Mouse (Mus musculus) layer of hippocampus, adult 9-10 months (tissue): ENCODE results near the gene Crk.

Experiments
- DNase-seq: peaks from one replicate; pipeline ENCODE4 v3.0.0; 2022; ENCODE audit warnings: low spot score

Gene Crk

GRCm38 (mm10) chr11:75655621-75656545 is 23.2 kb upstream of the Crk start:
- DNase-seq: no peak

DNA sequence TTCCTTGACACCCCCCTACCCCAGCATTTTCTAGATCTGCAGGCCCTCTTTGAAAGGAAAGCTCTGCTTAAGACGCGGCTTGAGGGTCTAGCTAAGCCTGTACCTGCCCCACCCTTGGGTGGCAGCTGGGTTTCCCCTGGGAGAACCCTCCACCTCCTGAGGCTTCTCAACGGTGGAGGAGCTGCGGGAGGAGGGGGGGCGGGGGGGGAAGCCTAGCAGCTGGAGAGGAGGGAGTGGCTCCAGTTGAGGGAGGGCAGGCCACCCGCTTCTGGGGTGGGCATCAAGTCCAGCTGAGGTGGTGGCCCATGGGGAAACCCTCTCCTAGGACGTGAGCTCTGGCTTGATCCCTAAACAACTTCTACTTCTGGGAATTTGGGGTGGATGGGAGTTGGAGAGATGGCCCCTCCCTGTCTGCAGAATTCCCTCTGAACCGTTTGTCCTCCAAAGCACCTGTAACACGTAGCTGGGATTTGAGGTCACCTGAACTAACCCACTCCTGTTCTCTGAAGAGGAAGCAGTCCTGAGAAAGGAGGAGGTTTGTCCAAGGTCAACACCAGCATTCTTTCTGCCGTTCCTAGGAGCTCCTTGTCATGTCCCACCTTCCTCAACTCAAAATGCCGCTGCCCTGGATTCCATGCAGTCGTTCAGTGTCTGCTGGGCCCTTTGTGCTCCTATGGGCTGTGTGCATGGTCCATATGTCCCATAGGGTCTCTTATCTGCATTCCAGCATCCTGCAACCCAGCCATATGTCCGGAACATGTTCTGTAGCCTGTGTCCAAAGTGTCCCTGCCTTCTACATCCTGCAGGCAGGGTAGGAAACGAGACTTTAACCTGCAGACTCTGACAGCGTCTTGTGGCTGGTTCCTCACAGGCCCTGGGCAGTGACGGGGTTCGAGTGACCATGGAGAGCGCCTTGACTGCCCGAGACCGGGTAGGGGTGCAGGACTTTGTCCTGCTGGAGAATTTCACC is 22.2 kb upstream of the Crk start:
- no peak for DNase-seq

DNA sequence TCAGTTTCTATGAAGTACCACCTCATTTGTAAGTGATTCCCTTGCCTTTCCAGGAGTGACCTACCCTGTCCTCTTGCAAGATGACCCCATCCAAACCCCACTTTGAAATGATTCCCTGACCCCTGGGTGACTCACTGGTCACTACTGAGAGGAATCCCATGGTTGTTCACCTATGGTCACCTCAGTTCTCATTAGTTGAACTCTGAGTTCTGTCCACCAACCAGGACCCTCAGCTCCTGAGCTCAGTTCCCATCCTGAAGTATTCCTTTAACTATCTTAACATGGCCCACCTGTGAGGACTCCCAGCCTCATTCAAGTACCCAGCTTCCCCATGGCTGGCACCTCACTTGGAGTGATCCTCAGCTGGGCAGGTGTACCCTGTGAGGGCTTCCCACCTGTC is 21.2 kb upstream of the Crk start:
- no peak for DNase-seq

DNA sequence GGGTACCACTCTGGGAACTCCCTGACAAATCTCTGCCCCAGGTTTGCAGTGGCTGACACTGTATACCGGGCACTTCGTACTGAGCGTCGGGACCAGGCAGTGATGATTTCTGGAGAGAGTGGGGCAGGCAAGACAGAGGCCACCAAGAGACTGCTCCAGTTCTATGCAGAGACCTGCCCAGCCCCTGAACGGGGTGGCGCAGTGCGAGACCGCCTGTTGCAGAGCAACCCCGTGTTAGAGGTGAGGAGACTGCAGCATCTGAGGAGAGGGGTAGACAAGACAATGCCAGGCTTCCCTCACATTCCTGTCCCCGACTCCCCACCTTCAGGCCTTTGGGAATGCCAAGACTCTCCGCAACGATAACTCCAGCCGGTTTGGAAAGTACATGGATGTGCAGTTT is 20.7 kb upstream of the Crk start:
- no peak for DNase-seq

GRCm38 (mm10) chr11:75658996-75659750 is 19.9 kb upstream of the Crk start:
- DNase-seq: no peak

- no peak for DNase-seq
These were observed 18.9 kb upstream of the Crk start for GRCm38 (mm10) chr11:75660081-75660590.

GRCm38 (mm10) chr11:75660941-75661800 is 17.9 kb upstream of the Crk start:
- DNase-seq: no peak

GRCm38 (mm10) chr11:75662131-75662530 is 16.9 kb upstream of the Crk start:
- DNase-seq: no peak

- no peak for DNase-seq
These were observed 12.8 kb upstream of the Crk start for GRCm38 (mm10) chr11:75666296-75666695.

DNA sequence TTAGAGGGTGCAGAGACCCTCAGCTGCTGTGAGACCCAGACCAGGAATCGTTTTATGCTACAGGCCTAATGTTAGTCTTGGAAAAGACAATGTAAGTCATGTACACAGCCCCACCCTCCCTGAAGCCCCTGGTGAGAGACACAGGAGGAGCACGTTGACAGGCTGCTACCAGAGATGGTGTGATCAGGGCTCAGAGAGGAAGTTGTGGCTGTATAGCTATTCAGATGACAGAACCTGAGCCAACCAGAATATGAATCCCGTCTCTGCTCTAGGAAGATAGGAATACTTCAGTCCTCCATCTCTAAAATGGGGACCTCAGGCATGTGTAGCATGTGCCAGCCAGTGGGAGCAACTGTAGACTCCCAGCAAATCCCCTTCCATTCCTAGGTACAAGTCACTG is 10.4 kb upstream of the Crk start:
- DNase-seq: no peak

DNA sequence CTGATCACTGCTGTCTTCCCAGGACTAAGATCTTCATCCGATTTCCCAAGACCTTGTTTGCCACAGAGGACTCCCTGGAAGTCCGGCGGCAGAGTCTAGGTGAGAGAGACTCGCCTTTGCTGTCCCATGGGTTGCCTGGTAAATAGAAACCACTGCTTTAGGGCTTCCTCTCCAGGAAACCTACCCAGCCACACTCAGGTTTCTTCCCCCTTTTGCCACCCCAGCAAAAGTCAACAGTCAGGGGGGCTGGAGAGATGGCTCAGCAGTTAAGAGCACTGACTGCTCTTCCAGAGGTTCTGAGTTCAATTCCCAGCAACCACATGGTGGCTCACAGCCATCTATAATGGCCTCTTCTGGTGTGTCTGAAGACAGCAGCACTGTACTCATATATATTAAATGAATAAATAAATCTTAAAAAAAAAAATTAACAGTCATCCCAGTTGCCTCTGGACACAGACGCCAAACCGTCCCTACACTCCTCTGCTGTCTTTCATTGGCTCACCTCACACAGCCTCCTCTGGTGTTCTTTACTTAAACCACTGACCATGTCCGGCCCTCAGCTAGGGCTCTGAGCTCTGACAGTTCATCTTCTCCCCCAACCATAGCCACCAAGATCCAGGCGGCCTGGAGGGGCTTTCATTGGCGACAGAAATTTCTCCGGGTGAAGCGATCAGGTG is 9.7 kb upstream of the Crk start:
- DNase-seq: no peak

- no peak for DNase-seq
These were observed 9.2 kb upstream of the Crk start for GRCm38 (mm10) chr11:75669853-75670200.

GRCm38 (mm10) chr11:75671426-75672180 is 7.5 kb upstream of the Crk start:
- no peak for DNase-seq

DNA sequence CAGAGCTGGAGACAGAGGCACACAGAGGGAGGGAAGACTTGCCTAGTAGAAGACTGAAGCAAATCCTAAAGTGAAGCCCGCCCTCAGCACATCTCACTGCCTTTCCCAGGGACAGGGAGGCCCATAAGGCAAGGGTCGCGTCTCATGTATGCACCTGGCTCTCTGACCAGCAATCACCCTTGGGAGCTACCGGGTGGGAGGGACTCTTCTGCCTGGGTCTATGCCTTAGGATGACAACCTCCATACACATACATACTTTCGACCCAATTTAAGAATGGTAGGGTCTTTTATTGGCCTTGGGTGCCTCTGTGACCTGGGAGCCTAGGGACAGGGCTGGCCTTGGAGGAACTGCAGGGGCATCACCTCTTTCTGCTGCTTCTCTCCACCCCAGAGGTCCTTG is 5.6 kb upstream of the Crk start:
- DNase-seq: no peak

DNA sequence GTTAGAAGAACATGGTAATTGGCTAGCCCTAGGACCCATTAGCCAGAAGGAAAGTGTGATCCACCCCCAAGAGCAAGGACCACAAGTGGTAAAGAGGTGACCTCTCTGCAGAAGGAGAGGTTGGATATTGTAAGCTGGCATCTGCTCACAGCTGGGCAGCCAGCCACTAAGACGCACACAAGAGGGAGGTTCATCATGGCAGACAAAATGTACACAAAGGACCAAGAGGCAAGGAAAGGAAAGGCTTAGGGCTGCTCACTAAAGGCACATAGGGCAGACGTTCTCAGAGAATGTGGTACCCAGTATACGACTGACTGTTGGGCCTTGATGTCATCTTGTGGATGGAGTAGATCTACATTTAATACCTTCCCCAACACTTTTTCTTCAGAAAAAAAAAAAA is 4.2 kb upstream of the Crk start:
- DNase-seq: no peak

DNA sequence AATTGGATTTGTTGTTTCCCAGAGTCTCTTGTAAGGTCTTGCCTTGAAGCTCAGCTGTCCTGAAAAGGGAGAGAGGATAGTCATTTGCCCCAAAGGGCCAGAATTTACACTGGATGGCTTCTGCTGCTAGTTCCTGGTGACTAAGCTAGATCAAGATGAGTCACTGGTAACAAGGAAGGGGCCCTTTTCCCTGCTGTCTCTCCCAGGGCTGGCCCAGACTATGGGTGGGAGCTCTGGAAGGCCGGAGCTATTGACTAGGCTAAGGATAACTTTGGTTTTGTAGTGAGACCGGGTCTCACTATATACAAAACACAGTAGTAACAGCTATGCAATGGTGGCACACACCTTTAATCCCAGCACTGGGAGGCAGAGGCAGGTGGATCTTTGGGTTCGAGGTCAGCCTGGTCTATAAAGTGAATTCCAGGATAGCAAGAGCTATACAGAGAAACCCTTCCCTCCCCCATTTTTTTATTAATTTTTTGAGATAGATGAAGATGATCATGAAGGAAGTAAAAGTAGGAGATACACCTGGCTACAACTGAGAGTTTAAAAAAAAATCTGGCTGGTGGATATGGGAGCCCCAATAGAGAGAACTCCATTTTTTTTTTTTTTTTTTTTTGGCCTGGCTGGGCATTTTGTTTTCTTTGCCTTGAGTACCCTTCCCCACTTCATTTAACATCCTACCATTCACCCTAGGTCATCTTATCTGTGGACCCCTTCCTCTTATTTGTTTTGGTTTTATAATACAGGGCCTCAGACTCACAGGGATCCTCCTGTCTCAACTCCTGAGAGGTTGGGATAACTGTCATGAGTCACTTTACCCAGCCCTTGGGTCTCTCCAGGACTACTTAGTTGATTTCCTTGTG is 945 bp upstream of the Crk start:
- DNase-seq: no peak

DNA sequence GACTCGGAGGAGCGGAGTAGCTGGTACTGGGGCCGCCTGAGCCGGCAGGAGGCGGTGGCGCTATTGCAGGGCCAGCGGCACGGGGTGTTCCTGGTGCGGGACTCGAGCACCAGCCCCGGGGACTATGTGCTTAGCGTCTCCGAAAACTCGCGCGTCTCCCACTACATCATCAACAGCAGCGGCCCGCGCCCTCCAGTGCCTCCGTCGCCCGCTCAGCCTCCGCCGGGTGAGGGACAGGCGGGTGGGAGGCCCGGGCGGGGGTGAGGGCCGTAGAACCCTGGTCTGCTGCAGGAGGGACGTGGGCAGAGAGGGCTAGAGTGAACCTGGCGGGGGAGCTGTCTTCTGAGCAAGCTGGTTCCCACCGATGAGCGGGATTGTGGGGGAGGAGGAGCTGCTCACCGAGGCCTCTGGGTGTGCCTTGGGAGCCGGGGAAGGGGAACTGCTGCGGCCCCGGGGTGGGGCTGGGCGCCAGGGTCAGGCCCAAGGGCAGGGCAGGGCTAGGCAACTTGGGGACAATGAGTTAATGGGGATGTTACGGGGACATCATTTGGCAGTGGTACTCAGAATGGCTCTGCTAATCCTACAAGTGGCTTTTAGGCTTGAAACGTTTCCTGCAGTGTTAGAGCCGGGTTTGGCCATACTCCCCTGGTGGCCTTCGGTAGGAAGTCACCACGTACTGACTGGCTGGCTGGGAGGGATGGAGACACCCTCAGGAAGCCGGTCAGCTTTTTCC is 546 bp downstream of the Crk start:
- DNase-seq: peak; percentile 26

DNA sequence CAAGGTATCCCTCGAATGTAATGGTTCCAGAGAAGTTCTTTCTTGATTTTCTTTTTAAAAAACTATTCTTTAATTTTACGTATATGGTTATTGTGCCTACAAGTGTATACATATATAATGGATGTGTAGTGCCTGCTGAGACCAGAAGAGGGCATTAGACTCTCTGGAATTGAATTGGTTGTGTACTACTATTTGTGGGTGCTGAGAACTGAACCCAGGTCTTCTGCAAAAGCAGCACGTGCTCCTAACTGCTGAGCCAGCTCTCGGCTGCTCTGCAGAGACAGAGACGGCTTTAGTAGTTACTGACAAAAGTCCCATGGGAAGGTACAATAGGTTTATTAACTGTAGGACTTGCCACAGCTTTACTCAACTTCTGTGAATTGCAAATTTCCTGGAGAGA is 5.4 kb downstream of the Crk start:
- no peak for DNase-seq
